Mouse (Mus musculus) heart, embryonic 10.5 days (tissue): Measurements from ENCODE around the gene Cyp2a22. TPM values are rescaled to one million over a fixed set of nuclear protein-coding genes. Genes with fewer than 3 reads are reported as not detected.
"Not testable (repeated sequence)": the region's sequence is repeated elsewhere in the genome, so short reads cannot be mapped to it uniquely, and the experiment has no call there.

Source experiments
- DNase-seq: peaks from one replicate; pipeline ENCODE4 v3.0.0-alpha.2; 2017; ENCODE audit warnings: low spot score
- H3K27ac ChIP-seq: fragments of 300-500 bp; sonication (generic); 2 replicates; pipeline ENCODE4 v1.5.1; 2016; ENCODE audit warnings: mild to moderate bottlenecking
- H3K27me3 ChIP-seq: fragments of 300-500 bp; sonication (generic); 2 replicates; pipeline ENCODE4 v1.6.1; 2016; ENCODE audit warnings: mild to moderate bottlenecking; ENCODE audit not compliant: poor library complexity, insufficient read depth, severe bottlenecking
- H3K36me3 ChIP-seq: fragments of 300-500 bp; sonication (generic); 2 replicates; pipeline ENCODE4 v1.6.1; 2016; ENCODE audit warnings: mild to moderate bottlenecking, moderate library complexity
- H3K4me1 ChIP-seq: fragments of 300-500 bp; sonication (generic); 2 replicates; pipeline ENCODE4 v1.6.1; 2016; ENCODE audit warnings: mild to moderate bottlenecking
- H3K4me3 ChIP-seq: fragments of 300-500 bp; sonication (generic); 2 replicates; pipeline ENCODE4 v1.5.1; 2016; ENCODE audit warnings: mild to moderate bottlenecking, moderate library complexity
- H3K9me3 ChIP-seq: fragments of 300-500 bp; sonication (generic); 2 replicates; pipeline ENCODE4 v1.6.1; 2016; ENCODE audit warnings: mild to moderate bottlenecking, moderate library complexity
- WGBS: fragments of 180-500 bp; shearing (Covaris S2); methylation state at CpG from one replicate; pipeline ENCODE4 v1.1.7; 2016; 5-methylcytosine and 5-hydroxymethylcytosine counted together
- polyA plus RNA-seq: library from polyadenylated mRNA; unstranded; fragments of >200 nt; fragmentation: Nextera tagmentation; extraction: Ambion mirVana; gene quantifications from 2 replicates; pipeline ENCODE4 v1.2.1, GENCODE M21; 2016

The Cyp2a22 gene
- not detected in 2 replicates for polyA plus RNA-seq

DNA sequence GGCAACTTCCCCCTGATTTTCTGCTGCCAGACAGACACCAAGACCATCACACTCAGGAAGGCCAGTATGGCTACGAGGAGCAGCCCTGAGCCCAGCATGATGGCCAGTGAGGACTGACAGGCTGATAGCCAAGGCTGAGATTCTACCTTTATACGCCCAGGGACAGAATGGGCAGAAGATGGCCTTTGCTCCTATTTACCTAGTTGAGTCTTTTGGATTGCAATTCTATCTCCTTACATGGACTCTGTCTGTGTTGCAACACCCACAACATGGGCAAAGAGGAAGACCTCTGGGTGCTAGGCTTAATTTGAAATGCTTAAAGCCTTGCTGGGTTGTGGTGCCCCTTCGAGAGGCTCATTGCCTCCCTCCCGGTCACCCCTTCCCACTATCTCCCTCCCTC is at the start of gene Cyp2a22:
Cyp2a22 (minus strand) TSS at position 123 of the 400 bp plus-strand sequence.
- Histone ChIP-seq H3K36me3 (no peaks in the 10 kb centered on the region), H3K27me3 (no peaks in the 10 kb centered on the region), H3K9me3 (no peaks in the 10 kb centered on the region; the same call in 1 of the 2 replicates), H3K27ac (no peak within 1 kb of the TSS), H3K4me1 (no peaks in the 10 kb centered on the region), H3K4me3 (no peak within 1 kb of the TSS)
- no peak for DNase-seq
- 72% methylated on average over 4 of the region's 4 CpGs for WGBS

DNA sequence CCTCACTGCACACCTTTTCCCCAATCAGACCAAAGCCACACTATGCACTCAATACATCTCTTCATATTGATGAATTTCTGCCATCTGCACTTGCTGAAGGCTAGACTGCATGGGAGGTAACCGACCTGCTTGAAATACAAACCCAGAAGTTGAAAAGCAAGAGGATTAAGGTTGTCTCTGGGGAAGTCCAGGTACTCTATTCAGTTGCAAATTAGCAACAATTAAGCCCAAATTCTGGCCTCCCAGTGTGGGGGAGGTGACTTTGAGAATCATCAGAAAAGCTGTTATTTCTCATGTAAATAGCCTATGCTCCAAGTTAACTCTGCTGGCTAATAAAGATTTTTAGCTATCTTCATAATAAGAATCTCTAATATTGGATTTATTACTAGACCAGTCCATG is 44.0 kb upstream of the Cyp2a22 start:
- H3K27ac ChIP-seq, H3K4me3 ChIP-seq, H3K27me3 ChIP-seq, DNase-seq, H3K36me3 ChIP-seq, H3K4me1 ChIP-seq, H3K9me3 ChIP-seq: not testable (repeated sequence)
- 36% methylated on average over 1 of the region's 1 CpGs for WGBS

DNA sequence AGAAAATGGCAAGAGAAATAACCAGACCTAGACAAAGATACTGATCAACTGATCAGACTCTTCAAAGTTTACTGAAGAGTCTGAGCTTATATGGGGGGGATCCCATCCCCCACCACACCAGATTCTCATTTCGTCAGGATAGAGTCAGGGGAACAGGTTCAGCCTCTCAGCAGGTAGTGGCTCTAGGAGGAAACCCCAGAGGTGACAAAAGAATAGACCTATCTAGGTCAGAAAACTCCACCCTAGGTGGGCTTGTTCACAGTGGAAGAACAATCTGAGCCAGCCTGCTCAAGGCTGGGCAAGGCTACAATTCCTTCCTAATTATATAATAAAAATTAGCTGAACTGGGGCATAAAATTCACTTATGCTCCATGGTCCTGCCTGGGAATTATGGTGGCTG is 43.4 kb upstream of the Cyp2a22 start:
- DNase-seq, result no peak
- no peak overlapping the region for H3K4me3 ChIP-seq
- H3K9me3 ChIP-seq, result no peaks in the 10 kb centered on the region
- 31% methylated on average over 1 of the region's 1 CpGs for WGBS
- no peaks in the 10 kb centered on the region for H3K27me3 ChIP-seq
- no peak overlapping the region for H3K27ac ChIP-seq
- no peaks in the 10 kb centered on the region for H3K36me3 ChIP-seq
- no peaks in the 10 kb centered on the region for H3K4me1 ChIP-seq

DNA sequence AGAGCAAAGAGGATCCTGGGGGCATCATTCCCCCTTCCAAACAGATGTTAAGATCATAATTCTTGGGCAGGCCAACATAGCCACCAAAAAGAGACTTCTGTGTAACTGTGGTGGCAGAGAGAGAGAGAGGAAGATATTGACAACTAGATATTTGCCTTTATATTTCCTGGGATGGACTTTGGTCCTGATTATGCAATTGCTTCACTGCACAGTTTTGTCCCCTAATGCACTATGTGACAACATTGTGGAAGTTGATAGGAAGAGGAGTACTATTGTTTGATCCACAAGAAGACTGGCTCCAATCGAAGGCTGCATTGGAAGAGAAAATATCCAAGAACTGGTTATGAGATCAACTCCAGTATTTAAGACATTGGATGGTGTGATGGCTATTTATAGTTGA is 42.8 kb upstream of the Cyp2a22 start:
- WGBS, result 73% methylated on average over 1 of the region's 1 CpGs
- not testable (repeated sequence) for H3K27me3 ChIP-seq, H3K27ac ChIP-seq, DNase-seq, H3K4me1 ChIP-seq, H3K36me3 ChIP-seq, H3K9me3 ChIP-seq, H3K4me3 ChIP-seq

DNA sequence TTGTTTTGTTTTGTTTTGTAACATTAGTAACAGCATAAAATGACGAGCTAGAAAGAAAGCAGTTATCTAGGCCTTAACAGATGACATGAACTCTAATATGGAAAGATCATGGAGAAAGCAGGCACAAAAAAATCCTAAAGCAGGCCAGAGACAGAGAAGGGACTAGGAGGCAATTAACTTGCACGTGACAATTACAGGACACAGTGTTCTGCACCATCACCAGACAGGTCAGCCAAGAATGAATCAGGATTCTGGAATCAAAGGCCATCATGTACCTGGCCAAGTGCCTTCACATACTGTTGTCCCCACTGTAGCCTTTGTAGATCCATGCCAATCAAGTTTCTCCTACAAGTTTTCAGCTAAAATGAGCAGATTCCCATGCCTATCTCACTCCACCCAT is 42.3 kb upstream of the Cyp2a22 start:
- not testable (repeated sequence) for H3K9me3 ChIP-seq, H3K27me3 ChIP-seq
- 80% methylated on average over 2 of the region's 2 CpGs for WGBS

DNA sequence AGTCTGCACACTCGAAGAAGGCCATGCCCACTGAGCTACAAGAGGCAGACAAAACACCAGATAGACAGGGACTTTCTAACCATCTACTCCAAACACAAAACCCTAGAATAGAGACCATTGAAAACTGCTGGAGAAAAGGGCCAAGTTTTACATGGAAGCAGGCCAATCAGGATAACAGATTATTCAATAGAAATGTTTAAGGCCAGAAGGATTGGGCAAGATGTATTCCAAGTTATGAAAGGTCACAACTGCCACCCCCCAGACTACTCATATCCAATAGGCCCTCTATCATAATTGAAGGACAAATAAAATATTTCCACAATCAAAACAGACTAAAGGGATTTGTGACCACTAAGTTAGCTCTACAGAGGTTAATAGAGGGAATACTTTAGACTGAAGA is 23.2 kb upstream of the Cyp2a22 start:
- not testable (repeated sequence) for H3K4me1 ChIP-seq, H3K9me3 ChIP-seq, H3K36me3 ChIP-seq, H3K27me3 ChIP-seq, DNase-seq, H3K27ac ChIP-seq, H3K4me3 ChIP-seq
- 78% methylated on average over 1 of the region's 1 CpGs for WGBS

More for the DNA sequence above, 42.3 kb upstream of the Cyp2a22 start:
- not testable (repeated sequence) for H3K4me3 ChIP-seq, DNase-seq, H3K27ac ChIP-seq, H3K36me3 ChIP-seq, H3K4me1 ChIP-seq

DNA sequence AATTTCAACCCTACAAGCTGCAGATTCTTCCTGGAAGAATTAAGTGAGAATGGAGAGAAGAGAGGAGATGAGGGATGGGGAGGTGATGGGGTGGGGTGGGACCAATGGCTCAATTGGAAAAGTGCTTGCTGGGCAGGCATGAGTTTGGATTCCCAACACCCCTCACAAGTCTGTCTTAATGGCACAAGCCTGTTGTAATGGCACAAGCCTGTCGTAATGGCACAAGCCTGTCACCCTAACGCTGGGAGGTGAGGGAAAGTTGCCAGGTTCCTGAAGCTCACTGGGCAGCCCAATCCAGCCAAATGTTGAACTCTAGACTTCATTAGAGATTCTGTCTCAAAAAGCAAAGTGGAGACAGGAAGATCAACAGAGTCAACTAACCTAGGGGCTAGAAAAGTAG is 14.1 kb upstream of the Cyp2a22 start:
- H3K27me3 ChIP-seq, H3K9me3 ChIP-seq, H3K4me1 ChIP-seq, H3K27ac ChIP-seq, DNase-seq, H3K36me3 ChIP-seq, H3K4me3 ChIP-seq: not testable (repeated sequence)
- 69% methylated on average over 2 of the region's 2 CpGs for WGBS

DNA sequence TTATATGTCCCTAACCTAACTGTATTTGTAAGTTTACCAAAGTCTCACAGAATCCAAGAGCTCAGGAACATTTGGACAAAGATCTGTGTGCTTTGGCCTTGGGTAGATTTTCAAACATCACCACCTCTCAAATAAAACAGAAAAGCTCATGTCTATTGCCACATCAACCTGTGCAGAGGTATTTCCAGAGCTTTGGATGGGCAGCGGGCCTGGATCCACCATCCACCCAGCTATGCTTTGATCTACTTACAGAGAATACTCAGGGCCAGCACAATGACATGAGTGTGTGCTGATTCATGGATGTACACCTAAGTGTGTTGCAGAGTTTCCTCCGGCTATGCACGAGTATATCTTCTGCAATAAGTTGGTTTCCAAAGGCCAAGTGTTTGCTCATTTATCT is 13.5 kb upstream of the Cyp2a22 start:
- H3K4me3 ChIP-seq, result not testable (repeated sequence)
- WGBS, result 70% methylated on average over 3 of the region's 3 CpGs

DNA sequence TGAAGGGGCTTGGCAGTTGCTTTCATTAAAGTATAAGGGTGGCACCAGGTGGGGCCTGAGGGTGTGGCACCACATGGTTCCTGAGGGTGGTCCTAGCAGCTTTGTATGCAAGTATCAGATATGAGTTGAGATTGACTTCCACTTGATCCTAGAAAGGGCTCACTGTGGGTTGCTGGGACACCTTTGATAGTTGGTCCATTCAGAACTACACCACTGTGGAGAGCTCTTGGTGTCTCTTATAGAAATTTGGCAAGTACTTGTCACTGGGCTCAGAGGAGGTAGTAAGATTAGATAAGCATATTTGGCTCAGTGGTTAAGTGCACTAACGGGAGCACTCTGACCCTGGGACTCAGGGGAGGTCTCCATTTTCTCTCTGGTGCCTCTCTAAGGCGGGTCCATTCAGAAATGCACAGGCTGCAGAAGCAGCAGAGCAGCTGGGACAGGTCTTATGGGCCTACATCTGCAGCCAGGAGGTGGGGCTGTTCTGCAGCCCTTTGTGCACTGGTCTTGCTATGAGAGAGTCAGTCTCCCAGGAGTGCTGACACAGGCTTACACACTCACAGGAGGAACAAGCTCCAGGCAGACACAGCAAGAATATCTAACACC is 2.2 kb upstream of the Cyp2a22 start:
- not testable (repeated sequence) for DNase-seq, H3K4me1 ChIP-seq
- WGBS, result 23% methylated on average over 2 of the region's 2 CpGs

More for the DNA sequence above, 13.5 kb upstream of the Cyp2a22 start:
- not testable (repeated sequence) for H3K27me3 ChIP-seq, H3K27ac ChIP-seq, H3K36me3 ChIP-seq, DNase-seq, H3K4me1 ChIP-seq, H3K9me3 ChIP-seq

DNA sequence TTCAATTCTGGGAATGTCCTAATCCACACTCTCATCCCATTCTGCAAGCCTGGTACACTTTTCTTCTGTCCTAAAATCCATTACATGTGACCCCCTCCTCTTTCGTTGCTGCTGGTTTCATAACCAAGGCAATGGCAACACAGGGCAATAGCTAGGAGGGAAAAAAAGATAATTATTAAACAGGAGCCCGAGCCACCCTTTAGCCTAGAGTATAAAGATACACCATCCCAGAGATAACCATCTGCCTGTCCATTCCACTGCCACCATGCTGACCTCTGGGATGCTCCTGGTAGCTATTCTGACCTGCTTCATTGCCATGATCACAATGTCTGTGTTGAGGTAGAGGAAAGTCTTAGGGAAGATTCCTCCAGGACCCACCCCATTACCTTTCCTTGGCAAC is 22.1 kb downstream of the Cyp2a22 start:
- not testable (repeated sequence) for H3K27me3 ChIP-seq, H3K36me3 ChIP-seq, DNase-seq, H3K9me3 ChIP-seq, H3K4me1 ChIP-seq, H3K4me3 ChIP-seq, H3K27ac ChIP-seq
- 53% methylated on average over 2 of the region's 2 CpGs for WGBS

More for the DNA sequence above, 2.2 kb upstream of the Cyp2a22 start:
- not testable (repeated sequence) for H3K27ac ChIP-seq, H3K36me3 ChIP-seq, H3K27me3 ChIP-seq, H3K9me3 ChIP-seq, H3K4me3 ChIP-seq

Other genes with a start within 250 kb of the Cyp2a22 start
- gene Cyp2b19, start 182.2 kb downstream of the Cyp2a22 start, polyA plus RNA-seq, result not detected in 2 replicates
- not detected in 2 replicates for gene Cyp2g1, start 130.5 kb downstream of the Cyp2a22 start, polyA plus RNA-seq
- gene Cyp2a5, start 104.1 kb downstream of the Cyp2a22 start, polyA plus RNA-seq, result not detected in 2 replicates
- not detected in 2 replicates for gene Cyp2a12, start 89.7 kb upstream of the Cyp2a22 start, polyA plus RNA-seq
- not detected in 2 replicates for gene Cyp2f2, start 180.5 kb upstream of the Cyp2a22 start, polyA plus RNA-seq
- gene Cyp2t4, start 214.3 kb upstream of the Cyp2a22 start, polyA plus RNA-seq, result 0.11 TPM in 1 of 2 replicates, not detected in the other
- 66.5 and 73.0 TPM in 2 replicates for gene Egln2, start 227.4 kb upstream of the Cyp2a22 start, polyA plus RNA-seq
- gene Rab4b, start 239.5 kb upstream of the Cyp2a22 start, polyA plus RNA-seq, result 59.4 and 63.2 TPM in 2 replicates
- not detected in 2 replicates for gene Gm21983, start 241.7 kb upstream of the Cyp2a22 start, polyA plus RNA-seq
- 1.0 and 1.5 TPM in 2 replicates for gene Mia, start 241.8 kb upstream of the Cyp2a22 start, polyA plus RNA-seq